Mouse (Mus musculus) T-helper 1 cell (primary cell): ENCODE data around the gene Cntnap2.

Experiments
- in situ Hi-C: fragments of 300-600 bp; cut with MboI, MseI; formaldehyde crosslinking; loops from one replicate; pipeline ENCODE4 v1.15.1; 2025; ENCODE audit warnings: high pct_unique_total_duplicates

The Cntnap2 gene

GRCm38 (mm10) chr6:45887901-45888300, 828.7 kb downstream of the Cntnap2 start:
- in situ Hi-C loops, result no loop called here

DNA sequence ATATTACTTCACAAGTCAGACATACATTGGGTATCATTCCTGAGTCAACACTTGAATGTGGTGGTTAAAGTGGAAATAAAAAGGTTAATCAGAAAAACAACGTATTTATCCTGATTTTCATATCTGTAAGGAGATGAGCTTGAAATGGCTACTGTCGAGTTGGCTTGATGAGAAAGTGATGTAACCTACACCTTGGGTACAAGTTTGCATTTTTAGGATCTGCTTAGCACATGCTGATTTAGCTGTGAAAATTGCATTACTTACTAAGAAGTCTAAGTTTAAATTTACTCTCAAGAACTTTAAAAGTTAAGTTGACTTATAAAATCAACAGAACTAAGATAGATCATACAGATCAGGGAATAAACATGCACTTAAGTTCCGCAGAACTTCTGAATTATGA, 879.1 kb downstream of the Cntnap2 start:
- in situ Hi-C loops, result no loop called here

- in situ Hi-C loops, result no loop called here
Observed at GRCm38 (mm10) chr6:45938775-45939174, 879.6 kb downstream of the Cntnap2 start.

- in situ Hi-C loops, result no loop called here
Observed at GRCm38 (mm10) chr6:45945144-45945985, 886.2 kb downstream of the Cntnap2 start.

DNA sequence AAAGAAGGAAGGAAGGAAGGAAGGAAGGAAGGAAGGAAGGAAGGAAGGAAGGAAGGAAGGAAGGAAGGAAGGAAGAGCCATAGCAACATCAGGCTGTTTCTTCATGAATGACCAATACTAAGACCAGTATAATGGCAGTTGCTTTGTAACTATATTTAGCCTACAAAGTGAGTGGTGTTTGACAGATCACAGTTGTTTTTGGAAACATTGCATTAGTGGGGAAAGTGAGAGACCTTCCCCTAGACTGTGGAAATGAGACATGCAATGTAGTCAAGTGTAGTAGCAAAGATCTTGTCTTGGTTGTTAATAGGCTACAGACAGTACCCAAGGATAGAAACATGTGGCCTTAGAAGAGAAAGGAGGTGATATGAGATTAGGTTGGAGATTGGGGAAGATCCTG, 895.6 kb downstream of the Cntnap2 start:
- in situ Hi-C loops, result no loop called here

GRCm38 (mm10) chr6:45964494-45964893, 905.3 kb downstream of the Cntnap2 start:
- in situ Hi-C loops, result no loop called here

- in situ Hi-C loops, result no loop called here
Observed at GRCm38 (mm10) chr6:45974471-45975154, 915.5 kb downstream of the Cntnap2 start.

- in situ Hi-C loops, result no loop called here
Observed at GRCm38 (mm10) chr6:45979171-45979570, 920.0 kb downstream of the Cntnap2 start.

GRCm38 (mm10) chr6:45988051-45988450, 928.9 kb downstream of the Cntnap2 start:
- in situ Hi-C loops, result no loop called here

DNA sequence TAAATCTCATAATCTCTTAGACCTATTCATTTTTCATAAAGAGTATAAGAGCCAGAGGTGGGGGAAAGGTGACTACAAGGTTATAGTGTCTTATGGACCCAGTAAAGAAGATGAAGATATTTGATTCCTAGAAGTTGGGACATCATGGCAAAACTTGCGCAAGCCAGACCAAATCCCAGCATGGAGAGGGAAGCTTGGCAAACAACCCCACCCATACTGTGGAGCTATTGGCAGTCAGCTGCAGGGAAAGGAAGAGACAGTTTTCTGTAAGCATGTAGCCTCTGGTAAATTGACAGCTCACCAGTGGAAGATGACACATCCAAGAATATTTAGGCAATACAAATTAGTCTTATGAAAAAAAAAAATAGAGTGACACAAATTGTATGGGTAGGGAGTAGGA, 931.9 kb downstream of the Cntnap2 start:
- in situ Hi-C loops, result no loop called here

- in situ Hi-C loops, result no loop called here
Observed at GRCm38 (mm10) chr6:46022515-46023143, 963.5 kb downstream of the Cntnap2 start.

DNA sequence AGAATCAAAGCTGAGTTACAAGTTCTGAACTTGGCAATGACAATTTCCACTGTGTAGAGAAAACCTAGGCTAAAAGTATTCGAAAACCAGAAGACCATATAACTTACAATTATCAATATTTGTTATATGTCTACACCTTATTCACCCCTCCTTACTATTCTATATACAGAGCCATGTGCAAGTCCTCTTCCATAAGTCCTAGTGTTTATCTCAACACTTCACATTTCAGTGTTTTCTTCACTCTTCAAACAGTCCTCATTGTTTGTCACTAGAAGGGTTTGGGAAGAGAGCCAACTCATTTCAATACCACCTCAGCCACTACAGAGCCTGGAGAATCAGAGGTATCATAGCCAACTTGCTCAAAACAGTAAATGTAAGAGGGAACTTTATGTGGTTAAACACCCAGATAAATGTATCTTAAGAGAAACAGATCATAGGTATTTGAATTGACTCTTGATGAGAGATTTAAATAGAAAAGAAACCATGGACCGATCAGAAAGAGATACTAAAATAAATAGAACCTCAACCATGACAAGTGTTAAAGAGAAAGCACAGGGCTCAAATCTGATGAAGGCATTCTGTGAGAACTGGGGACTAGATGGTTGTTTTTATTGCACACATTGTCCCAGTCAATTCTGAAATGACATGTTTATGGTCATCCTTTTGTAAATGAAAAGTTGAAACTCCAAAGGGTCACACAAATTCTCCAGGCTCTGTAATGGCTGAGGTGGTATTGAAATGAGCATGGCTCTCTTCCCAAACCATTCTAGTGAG, 972.9 kb downstream of the Cntnap2 start:
- in situ Hi-C loops, result no loop called here

DNA sequence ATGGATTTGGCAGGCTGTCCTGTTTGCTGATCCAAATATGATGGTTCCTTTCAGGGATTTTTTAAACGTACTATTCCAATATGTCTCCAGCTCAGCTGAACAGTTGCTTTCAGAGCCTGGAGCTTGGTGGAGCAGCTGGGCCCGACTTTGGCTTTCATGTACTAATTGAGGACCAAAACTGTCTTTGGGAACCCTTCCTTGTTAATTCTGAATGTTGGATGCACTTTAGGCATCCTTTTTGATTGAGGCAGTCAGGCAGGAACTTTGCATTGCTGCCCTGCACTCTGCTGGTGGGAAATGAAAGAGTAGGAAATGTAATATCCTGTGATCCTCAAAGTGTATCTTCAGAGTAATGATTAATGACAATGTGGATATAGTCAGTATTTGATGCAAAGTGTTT, 974.0 kb downstream of the Cntnap2 start:
- in situ Hi-C loops, result no loop called here

DNA sequence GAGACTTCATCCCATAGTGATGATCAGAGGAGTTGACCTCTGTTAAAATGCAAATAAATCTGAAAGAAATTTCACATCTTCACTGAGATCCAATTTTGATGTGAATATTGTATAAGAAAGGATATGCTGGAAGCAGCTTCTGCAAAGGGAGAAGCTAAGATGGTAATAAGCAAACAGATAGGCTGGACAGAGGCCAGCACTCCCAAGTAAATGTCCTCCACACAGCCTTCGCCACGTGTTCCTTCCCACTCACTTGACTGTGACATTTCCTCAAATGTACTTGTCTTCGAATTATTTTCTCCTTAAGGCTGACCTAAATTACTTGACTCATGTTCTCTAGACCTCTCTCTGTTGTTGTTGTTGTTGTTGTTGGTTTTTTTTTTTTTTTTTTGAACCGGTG, 981.5 kb downstream of the Cntnap2 start:
- in situ Hi-C loops, result no loop called here

DNA sequence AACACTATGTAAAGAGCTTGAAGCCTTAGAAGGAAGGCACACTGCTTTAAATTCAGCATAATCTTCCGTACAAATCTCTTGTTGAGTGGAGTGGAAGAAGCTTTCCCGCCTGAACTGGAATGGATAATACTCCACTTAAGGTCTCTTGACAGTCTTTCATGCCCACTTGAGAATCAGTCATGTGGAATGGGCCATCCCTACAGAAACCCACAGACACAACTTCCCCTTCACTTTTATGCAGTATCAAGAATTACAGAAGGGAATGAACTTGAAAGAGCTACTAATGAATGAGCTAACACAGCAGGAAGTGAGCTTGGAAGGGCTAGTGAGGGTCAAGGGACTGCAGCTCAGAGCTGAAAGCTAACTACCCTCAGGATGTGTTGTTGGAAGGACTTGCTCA, 1021.1 kb downstream of the Cntnap2 start:
- in situ Hi-C loops, result no loop called here

DNA sequence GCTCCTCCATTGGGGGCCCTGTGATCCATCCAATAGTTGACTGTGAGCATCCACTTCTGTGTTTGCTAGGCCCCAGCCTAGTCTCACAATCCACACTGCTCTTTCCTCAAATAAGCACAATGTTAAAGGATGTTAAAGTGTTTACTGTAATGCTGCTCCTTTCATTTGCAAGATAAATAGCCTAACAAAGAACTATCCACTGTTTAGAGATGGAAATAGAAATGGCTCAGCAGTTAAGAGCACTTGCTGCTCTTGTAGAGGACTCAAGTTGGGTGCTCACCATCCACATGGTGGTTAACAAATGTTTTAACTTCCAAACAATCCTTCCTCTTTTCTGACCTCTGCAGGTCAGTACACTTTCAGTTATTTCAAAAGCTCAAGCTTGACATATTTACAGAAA, 1022.3 kb downstream of the Cntnap2 start:
- in situ Hi-C loops, result no loop called here

DNA sequence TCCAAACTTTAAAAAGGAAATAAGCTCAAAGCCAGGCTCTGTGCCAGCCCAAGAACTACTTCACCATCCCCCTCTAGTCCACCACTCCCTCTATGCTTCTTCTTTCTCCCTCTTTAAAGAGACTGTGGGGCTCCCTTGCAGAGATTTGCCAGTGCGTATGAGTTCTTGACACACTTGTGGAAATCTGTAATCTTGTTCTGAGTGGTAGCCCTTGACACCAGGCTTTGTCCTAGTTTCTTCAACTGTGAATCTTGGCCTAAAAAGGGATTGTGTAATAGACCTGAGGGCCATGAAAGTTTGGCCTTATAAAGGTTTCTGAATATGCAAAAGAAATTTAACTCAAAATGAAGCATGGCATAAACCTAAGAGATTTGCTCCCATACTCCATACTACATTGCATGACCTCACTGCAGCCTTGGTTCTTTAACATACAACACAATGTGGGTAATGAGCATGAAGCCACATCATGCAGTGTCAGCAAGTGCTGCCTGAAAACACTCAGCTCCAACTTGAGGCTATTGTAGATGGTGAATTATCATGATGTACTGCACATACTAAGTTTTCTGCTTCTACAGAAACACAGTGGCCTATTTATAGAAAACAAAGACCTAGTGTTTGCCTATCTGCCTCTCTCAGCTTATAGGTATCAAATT, 1084.2 kb downstream of the Cntnap2 start:
- in situ Hi-C loops, result no loop called here

DNA sequence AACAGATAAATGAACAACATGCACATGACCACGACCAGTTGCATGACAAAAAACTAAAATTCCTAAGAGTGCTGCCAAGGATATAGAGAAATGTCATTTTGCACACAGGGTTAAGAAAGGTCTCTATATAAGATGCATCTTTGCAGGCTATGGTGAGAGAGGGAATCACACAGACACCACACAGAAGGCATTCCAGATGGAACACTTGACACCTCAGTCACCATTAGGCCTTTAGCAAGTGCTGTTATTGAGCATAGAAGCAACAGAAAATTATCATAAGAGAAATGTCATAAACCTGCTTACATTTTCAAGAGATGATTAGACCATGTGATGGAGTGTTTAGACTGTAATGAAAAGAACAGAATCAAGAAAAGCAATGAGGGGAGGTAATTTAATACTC, 1107.7 kb downstream of the Cntnap2 start:
- in situ Hi-C loops, result no loop called here

DNA sequence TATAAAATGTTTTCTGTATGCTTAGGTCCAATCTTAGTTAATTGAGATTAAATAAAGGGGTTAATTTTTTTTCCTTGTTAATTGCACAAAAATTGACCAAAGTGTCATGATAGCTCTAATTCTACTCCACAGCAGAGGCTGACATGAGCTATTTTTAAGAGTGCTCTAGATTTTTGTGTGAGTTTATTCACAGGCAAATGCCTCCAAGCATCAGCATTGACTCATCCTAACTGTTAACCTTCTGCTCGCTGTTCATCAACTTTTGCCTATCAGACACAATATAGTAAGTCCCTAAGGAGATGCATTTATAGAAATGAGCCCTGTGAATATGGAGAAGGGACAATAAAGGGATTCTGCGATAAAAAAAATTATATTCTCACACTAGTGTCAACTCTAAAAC, 1138.1 kb downstream of the Cntnap2 start:
- in situ Hi-C loops, result no loop called here

- in situ Hi-C loops, result no loop called here
Observed at GRCm38 (mm10) chr6:46201828-46202227, 1142.7 kb downstream of the Cntnap2 start.

DNA sequence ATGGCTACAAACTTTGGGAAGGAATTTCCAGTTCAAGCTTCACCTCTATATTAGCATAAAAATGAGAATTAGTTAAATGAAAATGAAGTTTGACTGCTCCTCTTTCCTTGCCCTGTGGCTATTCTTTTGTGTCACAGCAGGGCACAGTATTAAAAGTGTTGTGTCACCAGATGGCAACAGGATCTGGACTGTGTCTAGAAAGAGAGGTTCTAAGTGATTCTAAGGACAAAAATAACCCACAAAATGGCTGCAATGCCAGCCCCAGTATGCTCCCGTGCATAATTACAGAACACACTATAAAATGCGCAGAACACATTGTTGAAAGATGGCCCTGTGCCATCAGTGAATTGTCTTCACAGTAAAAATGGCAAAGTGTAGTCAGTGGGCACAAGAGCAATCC, 1146.4 kb downstream of the Cntnap2 start:
- in situ Hi-C loops, result no loop called here
